Mouse (Mus musculus) lung, postnatal 0 days (tissue): ENCODE measurements around the gene Gm4792. TPM values are rescaled to one million over a fixed set of nuclear protein-coding genes. Genes with fewer than 3 reads are reported as not detected.

ENCODE experiments used
- ATAC-seq: fragments of 200-750 bp; cut with Nextera tagmentation; 2 replicates; pipeline ENCODE4 v1.8.0; 2017; ENCODE audit warnings: moderate library complexity
- DNase-seq: peaks from one replicate; pipeline ENCODE4 v3.0.0-alpha.2; 2016; ENCODE audit warnings: low spot score
- H3K27ac ChIP-seq: fragments of 300-500 bp; sonication (generic); 2 replicates; pipeline ENCODE4 v1.5.1; 2014; ENCODE audit warnings: antibody characterized with exemption, mild to moderate bottlenecking, low read length, mixed read lengths
- H3K27me3 ChIP-seq: fragments of 300-500 bp; sonication (generic); replicated peaks from 2 replicates; pipeline ENCODE4 v1.6.1; 2014; ENCODE audit warnings: low read length, mixed read lengths; ENCODE audit not compliant: insufficient read depth
- H3K36me3 ChIP-seq: fragments of 300-500 bp; sonication (generic); 2 replicates; pipeline ENCODE4 v1.6.1; 2014; ENCODE audit warnings: low read length, mixed read lengths; ENCODE audit not compliant: insufficient read depth
- H3K4me1 ChIP-seq: fragments of 300-500 bp; sonication (generic); 2 replicates; pipeline ENCODE4 v1.6.1; 2014; ENCODE audit warnings: antibody characterized with exemption, low read depth, low read length, mixed read lengths; ENCODE audit not compliant: insufficient read depth
- H3K4me2 ChIP-seq: fragments of 300-500 bp; sonication (generic); replicated peaks from 2 replicates; pipeline ENCODE4 v1.6.1; 2014; ENCODE audit warnings: low read depth, mild to moderate bottlenecking, low read length, moderate library complexity, mixed read lengths
- H3K4me3 ChIP-seq: fragments of 300-500 bp; sonication (generic); 2 replicates; pipeline ENCODE4 v1.5.1; 2014; ENCODE audit warnings: low read depth, low read length
- H3K9ac ChIP-seq: fragments of 300-500 bp; sonication (generic); replicated peaks from 2 replicates; pipeline ENCODE4 v1.6.1; 2014; ENCODE audit warnings: low read depth, mild to moderate bottlenecking
- H3K9me3 ChIP-seq: fragments of 300-500 bp; sonication (generic); 2 replicates; pipeline ENCODE4 v1.6.1; 2016; ENCODE audit warnings: low read length, mixed read lengths
- CTCF ChIP-seq: IDR thresholded peaks from 2 replicates; pipeline ENCODE4 v1.5.1; 2016; ENCODE audit warnings: antibody characterized with exemption, mild to moderate bottlenecking
- EP300 ChIP-seq: IDR thresholded peaks from 2 replicates; pipeline ENCODE4 v1.6.1; 2016; ENCODE audit warnings: antibody characterized with exemption, mild to moderate bottlenecking, control low read depth
- WGBS: fragments of 180-500 bp; shearing (Covaris S2); extraction: QIAGEN DNeasy Blood & Tissue Kit; methylation state at CpG from one replicate; pipeline ENCODE4 v1.1.7; 2014; 5-methylcytosine and 5-hydroxymethylcytosine counted together
- polyA plus RNA-seq: library from polyadenylated mRNA; unstranded; fragments of >200 nt; fragmentation: Nextera tagmentation; extraction: Ambion mirVana; gene quantifications from 2 replicates; pipeline ENCODE4 v1.2.1, GENCODE M21; 2015

Gene Gm4792
- polyA plus RNA-seq, 1 experiment from 2014 or later: not detected

DNA sequence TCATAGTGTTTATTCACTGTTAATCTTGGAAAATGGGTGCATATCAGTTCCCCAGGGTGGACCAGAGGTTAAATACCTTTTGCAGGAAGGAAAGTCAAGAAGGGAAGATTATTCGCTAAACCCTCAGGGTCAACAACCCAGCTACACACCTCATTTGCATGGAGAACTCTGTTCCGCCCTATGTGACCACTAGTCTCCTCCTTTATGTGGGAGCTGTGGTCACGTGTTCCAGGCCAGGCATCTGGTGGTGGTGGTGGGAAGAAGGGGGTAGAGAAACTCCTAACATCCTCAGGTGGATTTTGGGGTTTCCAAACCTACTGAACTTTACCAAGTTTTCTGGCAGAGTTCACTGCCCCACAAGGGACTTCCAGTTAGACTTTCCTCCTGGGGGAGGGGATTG lies 35.3 kb downstream of the Gm4792 start:
- DNase-seq (no peak), ATAC-seq (no peak)
- no peaks in the 10 kb centered on the region for H3K4me1 ChIP-seq
- no peak overlapping the region for H3K27ac ChIP-seq
- 76% methylated on average over 3 of the region's 3 CpGs for WGBS
- no peaks in the 10 kb centered on the region for H3K9me3 ChIP-seq
- no peaks in the 10 kb centered on the region for H3K27me3 ChIP-seq
- no peak overlapping the region for H3K4me3 ChIP-seq
- no peak overlapping the region for H3K4me2 ChIP-seq
- no peaks in the 10 kb centered on the region for H3K36me3 ChIP-seq
- no peak overlapping the region for H3K9ac ChIP-seq
- TF ChIP-seq CTCF: no peak
- no peak for TF ChIP-seq EP300

- H3K9ac ChIP-seq: no peak overlapping the region
- no peaks in the 10 kb centered on the region for H3K9me3 ChIP-seq
- no peaks in the 10 kb centered on the region for H3K4me1 ChIP-seq
- no peak overlapping the region for H3K4me2 ChIP-seq
- DNase-seq (no peak), ATAC-seq (no peak)
- no peaks in the 10 kb centered on the region for H3K36me3 ChIP-seq
- no peak overlapping the region for H3K4me3 ChIP-seq
- H3K27ac ChIP-seq: no peak overlapping the region
- no peaks in the 10 kb centered on the region for H3K27me3 ChIP-seq
- 87% methylated on average over 13 of the region's 13 CpGs for WGBS
- TF ChIP-seq EP300: no peak
- TF ChIP-seq CTCF: no peak
These were observed 35.9 kb downstream of the Gm4792 start for GRCm38 (mm10) chr10:94262646-94263045.

GRCm38 (mm10) chr10:94260544-94260943 lies 38.0 kb downstream of the Gm4792 start:
- H3K4me2 ChIP-seq: no peak overlapping the region
- no peak overlapping the region for H3K27ac ChIP-seq
- no peak for TF ChIP-seq CTCF
- no peak for TF ChIP-seq EP300
- H3K27me3 ChIP-seq: no peaks in the 10 kb centered on the region
- H3K9ac ChIP-seq: no peak overlapping the region
- ATAC-seq: no peak
- DNase-seq: no peak
- 66% methylated on average over 1 of the region's 1 CpGs for WGBS
- no peaks in the 10 kb centered on the region for H3K4me1 ChIP-seq
- no peak overlapping the region for H3K4me3 ChIP-seq
- H3K36me3 ChIP-seq: no peaks in the 10 kb centered on the region
- no peaks in the 10 kb centered on the region for H3K9me3 ChIP-seq

DNA sequence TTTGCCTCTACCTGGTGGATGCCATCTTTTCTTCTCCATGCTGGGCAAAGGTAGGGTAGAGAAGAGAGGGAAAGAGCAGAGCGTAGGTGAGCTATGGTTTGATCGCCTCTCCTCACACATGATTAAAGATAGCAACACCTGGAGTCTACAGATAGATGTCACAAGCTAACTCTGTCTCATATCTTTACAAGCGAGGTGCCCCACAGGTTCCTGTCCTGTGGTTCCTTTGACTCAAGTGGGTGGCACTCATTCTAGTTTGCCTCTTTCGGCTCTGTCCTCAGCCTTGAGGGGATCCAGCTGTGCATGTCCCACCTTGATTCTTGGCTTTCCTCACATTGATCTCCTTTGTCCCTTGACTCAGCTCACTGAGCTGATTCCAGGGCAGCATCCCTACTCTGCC lies 42.0 kb downstream of the Gm4792 start:
- no peaks in the 10 kb centered on the region for H3K9me3 ChIP-seq
- 79% methylated on average over 4 of the region's 4 CpGs for WGBS
- no peak overlapping the region for H3K27ac ChIP-seq
- no peak overlapping the region for H3K9ac ChIP-seq
- no peak for DNase-seq
- no peak for ATAC-seq
- H3K27me3 ChIP-seq: no peaks in the 10 kb centered on the region
- no peak overlapping the region for H3K4me3 ChIP-seq
- TF ChIP-seq EP300 (no peak), CTCF (no peak)
- H3K36me3 ChIP-seq: no peaks in the 10 kb centered on the region
- H3K4me2 ChIP-seq: no peak overlapping the region
- no peaks in the 10 kb centered on the region for H3K4me1 ChIP-seq

- 33% methylated on average over 6 of the region's 6 CpGs for WGBS
- no peaks in the 10 kb centered on the region for H3K27me3 ChIP-seq
- no peak overlapping the region for H3K4me2 ChIP-seq
- no peak for DNase-seq
- no peaks in the 10 kb centered on the region for H3K4me1 ChIP-seq
- no peaks in the 10 kb centered on the region for H3K9me3 ChIP-seq
- no peak for ATAC-seq
- no peak overlapping the region for H3K27ac ChIP-seq
- no peaks in the 10 kb centered on the region for H3K36me3 ChIP-seq
- no peak for TF ChIP-seq CTCF
- no peak for TF ChIP-seq EP300
- no peak overlapping the region for H3K4me3 ChIP-seq
- no peak overlapping the region for H3K9ac ChIP-seq
These were observed 42.8 kb downstream of the Gm4792 start for GRCm38 (mm10) chr10:94255744-94256143.

DNA sequence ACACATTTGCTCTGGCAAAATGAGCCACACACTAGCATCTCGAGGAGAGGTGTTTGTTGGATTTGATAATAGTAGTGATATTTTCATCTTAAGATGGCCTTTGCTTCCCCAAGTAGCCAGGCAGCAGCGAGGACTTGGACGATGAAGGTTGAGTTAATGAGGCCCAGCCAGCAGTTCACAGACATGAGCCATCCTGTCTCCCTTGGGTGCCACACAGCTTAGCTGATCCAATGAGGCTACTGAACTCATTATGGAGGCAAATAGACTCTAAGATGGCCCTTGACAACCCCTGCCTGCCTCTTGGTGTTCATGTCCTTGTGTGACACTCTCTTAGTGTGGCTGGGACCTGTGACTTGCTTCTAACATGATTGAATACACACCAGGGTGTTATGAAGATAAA lies 43.7 kb downstream of the Gm4792 start:
- Histone ChIP-seq H3K36me3 (no peaks in the 10 kb centered on the region), H3K4me3 (no peak overlapping the region), H3K4me1 (no peaks in the 10 kb centered on the region), H3K27ac (no peak overlapping the region), H3K4me2 (no peak overlapping the region), H3K9ac (no peak overlapping the region), H3K27me3 (no peaks in the 10 kb centered on the region), H3K9me3 (no peaks in the 10 kb centered on the region)
- 48% methylated on average over 3 of the region's 3 CpGs for WGBS
- no peak for ATAC-seq
- TF ChIP-seq CTCF (no peak), EP300 (no peak)
- no peak for DNase-seq

DNA sequence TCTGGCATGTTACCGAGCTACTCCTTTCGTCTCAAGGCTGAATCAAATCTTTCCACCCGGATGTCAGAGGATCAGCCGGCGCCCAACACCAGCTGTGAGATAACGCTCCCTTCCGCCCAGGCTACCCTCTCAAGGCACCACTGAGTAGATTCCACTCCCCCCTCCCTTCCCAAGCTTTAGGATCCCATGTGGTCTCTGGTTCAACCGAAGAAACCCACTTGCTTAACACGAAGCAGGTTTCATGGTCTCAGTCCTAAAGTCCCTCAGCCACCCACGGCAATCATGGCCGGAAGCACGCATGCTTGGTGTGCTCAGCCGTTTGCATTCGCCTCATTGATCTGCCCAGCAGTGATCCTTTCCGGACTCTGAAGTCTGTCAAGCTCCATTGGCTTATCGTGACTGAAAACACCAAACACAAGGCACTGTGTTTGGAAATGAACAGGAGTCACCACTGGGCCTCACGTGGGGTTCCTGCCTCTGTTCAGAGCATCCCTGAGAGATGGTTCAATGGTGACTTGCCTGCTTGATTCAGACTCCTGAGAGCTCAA lies 45.2 kb downstream of the Gm4792 start:
- Histone ChIP-seq H3K4me2 (no peak overlapping the region), H3K27ac (no peak overlapping the region), H3K9me3 (no peaks in the 10 kb centered on the region), H3K36me3 (no peaks in the 10 kb centered on the region), H3K4me1 (no peaks in the 10 kb centered on the region), H3K27me3 (no peaks in the 10 kb centered on the region), H3K9ac (no peak overlapping the region), H3K4me3 (no peak overlapping the region)
- no peak for TF ChIP-seq EP300
- WGBS: 53% methylated on average over 17 of the region's 17 CpGs
- no peak for ATAC-seq
- no peak for DNase-seq
